Mouse (Mus musculus) macrophage (primary cell): Measurements from ENCODE around the gene Cep41. TPM values are rescaled to one million over a fixed set of nuclear protein-coding genes. Genes with fewer than 3 reads are reported as not detected.
A peak's percentile ranks its signal among the peaks of the same experiment; 100 is the strongest.

ENCODE experiments used
- H3K27ac ChIP-seq: fragments of 350-480 bp; formaldehyde crosslinking; 2 replicates; pipeline ENCODE4 v1.9.0; 2021
- H3K36me3 ChIP-seq: fragments of 350-480 bp; formaldehyde crosslinking; 2 replicates; pipeline ENCODE4 v1.9.0; 2021; ENCODE audit errors: inconsistent target
- H3K4me3 ChIP-seq: fragments of 350-480 bp; formaldehyde crosslinking; 2 replicates; pipeline ENCODE4 v1.9.0; 2021; ENCODE audit errors: inconsistent target
- H3K79me2 ChIP-seq: fragments of 350-480 bp; formaldehyde crosslinking; 2 replicates; pipeline ENCODE4 v1.9.0; 2021; ENCODE audit errors: inconsistent target
- WGBS: methylation state at CpG from one replicate; pipeline ENCODE4 v1.1.7; 2026; ENCODE audit warnings: inconsistent platforms; ENCODE audit not compliant: missing documents; 5-methylcytosine and 5-hydroxymethylcytosine counted together
- polyA plus RNA-seq: library from polyadenylated mRNA; stranded (reverse); fragments of 250-400 nt; gene quantifications from 3 replicates; pipeline ENCODE4 v1.2.4, GENCODE M21; 2018; ENCODE audit warnings: inconsistent platforms

Cep41 gene
- polyA plus RNA-seq, 1 experiment from 2014 or later = 5.8 TPM

GRCm38 (mm10) chr6:30697464-30697863, 3.9 kb upstream of the Cep41 start:
- no peaks in the 10 kb centered on the region for H3K79me2 ChIP-seq
- no peak overlapping the region for H3K27ac ChIP-seq
- H3K4me3 ChIP-seq = no peak overlapping the region
- 93% methylated on average over 5 of the region's 5 CpGs for whole genome bisulfite sequencing
- H3K36me3 ChIP-seq = no peaks in the 10 kb centered on the region

GRCm38 (mm10) chr6:30695124-30695523, 1.6 kb upstream of the Cep41 start:
- no peaks in the 10 kb centered on the region for H3K79me2 ChIP-seq
- H3K4me3 ChIP-seq = no peak overlapping the region
- no peaks in the 10 kb centered on the region for H3K36me3 ChIP-seq
- H3K27ac ChIP-seq = no peak overlapping the region
- WGBS = 89% methylated on average over 8 of the region's 8 CpGs

DNA sequence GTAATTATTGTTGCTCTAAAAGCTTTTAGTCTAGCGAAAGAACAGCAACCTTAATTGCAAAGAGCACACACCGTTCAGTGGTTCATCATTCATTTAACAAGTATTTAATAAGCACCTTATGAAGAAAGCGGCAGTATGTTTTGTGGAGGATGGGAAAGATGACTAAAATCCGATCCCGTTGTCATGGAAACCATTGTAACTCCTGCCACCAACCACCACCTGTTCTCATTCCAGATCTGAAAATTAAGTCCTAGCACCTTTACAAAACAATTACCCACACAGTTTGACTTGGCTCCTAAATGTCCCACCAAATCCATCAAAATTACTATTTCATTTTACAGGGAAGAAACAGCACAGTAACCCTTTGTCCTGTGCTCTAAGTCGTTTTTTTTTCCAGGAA, 660 bp upstream of the Cep41 start:
- WGBS = 68% methylated on average over 6 of the region's 6 CpGs
- no peak overlapping the region for H3K27ac ChIP-seq
- H3K36me3 ChIP-seq = no peaks in the 10 kb centered on the region
- H3K79me2 ChIP-seq = no peaks in the 10 kb centered on the region
- H3K4me3 ChIP-seq = no peak overlapping the region; the same call in 1 of the 2 replicates

- Histone ChIP-seq H3K79me2 (no peaks in the 10 kb centered on the region), H3K36me3 (no peaks in the 10 kb centered on the region), H3K4me3 (peak overlapping the region; percentile 39), H3K27ac (peak overlapping the region; percentile 57; the same call in 1 of the 2 replicates)
- 69% methylated on average over 5 of the region's 5 CpGs for WGBS
Measured at GRCm38 (mm10) chr6:30692826-30693225, 723 bp downstream of the Cep41 start.

DNA sequence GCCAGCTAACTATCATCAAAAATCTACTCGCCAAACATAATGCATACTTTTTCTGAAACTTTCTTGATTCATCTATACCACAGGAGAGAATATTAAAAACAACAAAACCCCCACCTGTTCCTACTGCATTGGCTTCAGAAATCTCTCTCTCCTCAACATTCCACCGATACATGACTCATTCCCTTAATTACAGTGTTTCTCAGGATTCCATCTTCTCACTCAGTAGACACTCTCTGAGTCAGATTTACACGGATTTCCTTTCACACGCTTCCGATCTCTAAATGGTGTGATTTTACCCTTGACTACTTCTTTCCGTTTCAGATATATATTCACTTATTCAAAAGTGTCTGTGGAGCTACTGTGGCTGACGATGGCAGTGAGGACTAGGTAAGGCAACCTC, 6.4 kb downstream of the Cep41 start:
- WGBS = 96% methylated on average over 6 of the region's 7 CpGs
- no peaks in the 10 kb centered on the region for H3K79me2 ChIP-seq
- no peak overlapping the region for H3K4me3 ChIP-seq
- H3K27ac ChIP-seq = no peak overlapping the region
- H3K36me3 ChIP-seq = no peaks in the 10 kb centered on the region

DNA sequence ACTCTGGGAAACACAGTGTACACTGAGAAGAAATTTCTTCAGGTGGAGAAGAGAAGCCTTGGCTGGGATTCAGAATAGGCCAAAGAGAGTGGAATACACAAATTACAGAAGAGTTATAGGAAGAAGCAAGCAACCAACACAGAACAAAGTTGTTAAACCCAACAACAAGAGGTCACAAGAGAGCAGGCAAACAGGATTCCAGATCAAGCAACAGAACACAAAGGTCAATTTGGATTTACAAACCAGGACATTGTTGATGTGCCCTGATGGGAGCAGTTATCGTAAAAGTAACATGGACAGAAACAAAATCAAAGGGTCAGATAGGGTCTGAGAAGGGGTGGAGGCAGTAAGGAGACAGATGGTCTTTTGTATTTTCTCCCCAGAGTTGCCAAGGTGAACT, 9.0 kb downstream of the Cep41 start:
- H3K4me3 ChIP-seq = no peak overlapping the region
- no peak overlapping the region for H3K27ac ChIP-seq
- no peaks in the 10 kb centered on the region for H3K79me2 ChIP-seq
- 93% methylated on average over 1 of the region's 1 CpGs for WGBS
- H3K36me3 ChIP-seq = no peaks in the 10 kb centered on the region

GRCm38 (mm10) chr6:30681935-30682900, 11.3 kb downstream of the Cep41 start:
- Histone ChIP-seq H3K36me3 (no peaks in the 10 kb centered on the region), H3K79me2 (no peaks in the 10 kb centered on the region), H3K4me3 (no peak overlapping the region), H3K27ac (no peak overlapping the region)
- WGBS = 86% methylated on average over 13 of the region's 13 CpGs

GRCm38 (mm10) chr6:30680442-30680841, 13.1 kb downstream of the Cep41 start:
- WGBS = 93% methylated on average over 7 of the region's 7 CpGs
- H3K4me3 ChIP-seq = no peak overlapping the region
- no peak overlapping the region for H3K27ac ChIP-seq
- H3K79me2 ChIP-seq = no peaks in the 10 kb centered on the region
- no peaks in the 10 kb centered on the region for H3K36me3 ChIP-seq

- 93% methylated on average over 5 of the region's 5 CpGs for WGBS
- Histone ChIP-seq H3K79me2 (no peaks in the 10 kb centered on the region), H3K27ac (no peak overlapping the region), H3K4me3 (no peak overlapping the region), H3K36me3 (no peaks in the 10 kb centered on the region)
Measured at GRCm38 (mm10) chr6:30679567-30679966, 14.0 kb downstream of the Cep41 start.

DNA sequence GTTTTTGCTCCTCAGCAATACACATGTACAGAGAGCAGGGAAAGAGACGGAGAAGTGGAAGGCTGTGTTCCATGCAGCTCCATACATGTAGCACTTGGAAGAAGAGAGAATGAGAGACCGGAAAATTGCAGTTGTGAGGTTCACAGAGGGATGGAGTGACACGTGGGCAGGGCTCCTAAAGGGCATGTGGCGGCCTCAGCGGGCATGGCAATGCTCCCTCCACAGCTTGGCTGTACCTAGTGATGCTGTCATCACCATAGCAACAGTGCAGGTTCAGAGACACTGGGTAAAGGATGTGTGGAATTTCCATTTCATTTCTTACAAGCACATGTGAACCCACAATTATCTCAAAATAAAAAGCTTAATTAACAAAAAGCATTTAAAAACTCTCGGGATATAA, 15.1 kb downstream of the Cep41 start:
- no peaks in the 10 kb centered on the region for H3K36me3 ChIP-seq
- H3K79me2 ChIP-seq = no peaks in the 10 kb centered on the region
- no peak overlapping the region for H3K27ac ChIP-seq
- H3K4me3 ChIP-seq = no peak overlapping the region
- 94% methylated on average over 6 of the region's 6 CpGs for WGBS

DNA sequence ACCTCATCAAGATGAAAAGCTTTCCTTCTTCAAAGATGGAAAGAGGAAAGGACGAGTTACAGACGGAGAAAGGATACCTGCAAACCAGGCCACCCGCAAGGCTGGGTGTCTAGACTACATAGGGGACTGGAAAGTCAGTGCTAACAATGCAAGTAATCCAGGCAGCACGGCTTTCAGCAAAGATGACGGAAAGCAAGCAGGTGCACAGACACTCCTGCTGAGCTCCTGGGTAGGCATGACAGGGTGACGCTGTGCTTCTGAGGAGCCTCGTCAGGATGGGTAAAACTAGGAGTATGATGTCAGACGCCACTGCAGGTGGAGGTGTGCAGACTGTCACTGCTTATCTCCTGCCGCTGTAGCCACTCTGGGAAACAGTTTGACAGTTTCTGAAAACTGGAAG, 16.0 kb downstream of the Cep41 start:
- no peaks in the 10 kb centered on the region for H3K36me3 ChIP-seq
- H3K4me3 ChIP-seq = no peak overlapping the region
- H3K79me2 ChIP-seq = no peaks in the 10 kb centered on the region
- H3K27ac ChIP-seq = no peak overlapping the region
- 94% methylated on average over 9 of the region's 9 CpGs for WGBS

- Histone ChIP-seq H3K4me3 (no peak overlapping the region), H3K27ac (no peak overlapping the region), H3K36me3 (no peaks in the 10 kb centered on the region), H3K79me2 (no peaks in the 10 kb centered on the region)
- 95% methylated on average over 6 of the region's 6 CpGs for WGBS
Measured at GRCm38 (mm10) chr6:30676506-30676905, 17.0 kb downstream of the Cep41 start.

DNA sequence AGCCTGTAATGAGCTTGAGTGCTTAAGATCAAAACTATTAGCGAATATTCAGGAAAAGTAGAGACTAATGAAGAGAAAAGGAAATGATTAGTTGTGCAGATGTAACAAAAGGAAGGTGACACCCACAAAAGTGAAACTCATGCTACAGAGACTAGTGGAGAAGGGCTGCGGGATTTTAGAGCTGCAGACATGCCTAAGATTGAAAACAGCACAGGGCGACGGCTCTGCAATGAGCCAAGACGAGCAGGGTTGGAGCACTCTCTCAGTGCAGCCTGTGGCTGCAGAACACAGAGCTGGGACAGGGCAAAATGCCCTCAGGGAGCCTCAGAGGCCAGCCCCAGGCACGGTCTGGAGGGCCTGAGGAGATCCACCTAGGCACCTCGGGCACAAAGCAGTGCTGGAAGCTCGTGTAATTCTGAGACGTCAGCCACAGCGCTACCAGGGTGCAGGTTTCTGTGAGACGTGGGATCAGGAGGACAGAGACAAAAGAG, 18.2 kb downstream of the Cep41 start:
- Histone ChIP-seq H3K79me2 (no peaks in the 10 kb centered on the region), H3K27ac (no peak overlapping the region), H3K36me3 (no peaks in the 10 kb centered on the region), H3K4me3 (no peak overlapping the region)
- WGBS = 59% methylated on average over 11 of the region's 11 CpGs

DNA sequence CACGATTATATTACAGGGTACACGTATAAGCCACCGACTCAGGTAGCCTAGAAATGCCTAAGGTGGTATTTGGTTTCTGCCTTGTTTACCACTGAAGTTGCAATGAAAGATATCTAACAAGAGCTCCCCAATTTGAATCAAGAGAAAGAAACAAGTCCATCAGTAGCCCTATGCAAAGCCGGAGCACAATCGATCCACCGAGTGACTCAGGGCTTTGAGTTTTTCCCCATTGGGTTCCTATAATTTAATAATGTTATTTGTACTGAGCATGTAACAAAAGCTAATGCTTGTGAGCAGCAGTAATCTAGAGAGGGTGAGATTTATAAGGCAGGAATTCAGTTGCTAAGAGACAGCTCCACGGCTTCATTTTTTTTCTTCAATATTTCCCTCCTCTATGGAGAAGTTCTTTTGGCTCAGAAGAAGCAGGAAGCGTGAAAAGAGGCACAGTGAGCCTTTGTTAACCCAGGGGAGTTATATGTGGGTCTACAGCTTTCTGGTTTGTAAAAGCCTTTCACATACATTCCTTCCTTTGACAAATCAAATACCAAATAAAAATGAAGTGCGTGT, 18.8 kb downstream of the Cep41 start:
- Histone ChIP-seq H3K79me2 (no peaks in the 10 kb centered on the region), H3K27ac (no peak overlapping the region), H3K4me3 (no peak overlapping the region), H3K36me3 (no peaks in the 10 kb centered on the region)
- WGBS = 70% methylated on average over 9 of the region's 9 CpGs
